Mouse (Mus musculus) ZHBTc4 (cell line): ENCODE data around the gene Fat1.
A peak's percentile ranks its signal among the peaks of the same experiment; 100 is the strongest.

Source experiments
- DNase-seq: peaks from one replicate; pipeline ENCODE4 v3.0.0-alpha.2; 2011; ENCODE audit warnings: low read depth, low spot score

The Fat1 gene

DNA sequence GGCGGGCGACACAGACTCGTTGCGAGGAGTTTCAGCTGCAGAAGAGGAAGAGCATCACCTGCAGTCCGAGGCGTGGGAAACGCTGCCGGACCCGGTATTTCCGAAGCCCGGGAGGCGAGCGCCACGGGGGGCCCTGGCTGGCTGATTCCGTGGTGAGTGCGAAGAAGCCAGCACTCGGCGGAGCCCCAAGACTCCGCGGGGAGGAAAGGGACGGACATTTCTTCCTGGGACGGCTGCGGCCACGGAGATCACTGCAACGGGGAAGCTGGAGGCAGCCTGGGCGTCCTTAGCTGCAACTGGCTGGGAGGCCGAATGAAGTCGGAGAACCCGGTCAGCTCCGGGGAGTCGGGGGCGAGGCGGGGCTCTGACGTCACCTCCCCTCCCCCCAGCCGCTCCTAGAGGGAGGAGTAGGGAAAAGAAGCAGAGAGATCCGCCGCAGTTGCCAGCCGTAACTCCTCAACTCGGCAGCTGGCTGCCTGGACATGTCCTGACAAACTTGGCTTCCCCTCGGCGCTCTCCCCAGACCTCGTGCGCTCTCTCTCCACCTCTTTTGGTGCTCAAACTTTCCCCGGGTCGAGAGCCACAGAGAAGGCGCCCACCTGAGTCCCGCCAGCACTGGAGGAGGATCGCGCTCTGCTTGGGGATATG, at the start of gene Fat1:
Fat1 (plus strand) TSS at position 598 of the 648 bp plus-strand sequence.
- peak; percentile 96 for DNase-seq

DNA sequence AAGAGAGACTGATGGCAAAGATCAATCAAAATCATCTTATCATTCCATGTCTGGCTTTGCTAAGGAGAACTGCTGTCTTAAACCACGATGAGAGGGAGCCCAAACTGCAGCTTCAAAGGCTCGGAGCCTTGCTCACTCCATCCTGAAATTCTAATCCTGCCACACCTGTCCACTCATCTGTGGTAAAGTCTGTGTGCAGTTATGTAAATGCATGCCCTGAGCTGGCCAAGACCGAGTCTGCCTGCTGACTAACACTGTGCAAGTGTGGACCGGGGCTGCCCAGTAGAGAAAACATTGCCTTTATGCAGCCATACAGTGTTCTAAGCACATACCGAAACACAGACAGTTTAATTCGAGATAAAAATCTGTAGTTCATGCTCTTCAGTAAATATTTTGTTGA, 40.6 kb upstream of the Fat1 start:
- no peak for DNase-seq

DNA sequence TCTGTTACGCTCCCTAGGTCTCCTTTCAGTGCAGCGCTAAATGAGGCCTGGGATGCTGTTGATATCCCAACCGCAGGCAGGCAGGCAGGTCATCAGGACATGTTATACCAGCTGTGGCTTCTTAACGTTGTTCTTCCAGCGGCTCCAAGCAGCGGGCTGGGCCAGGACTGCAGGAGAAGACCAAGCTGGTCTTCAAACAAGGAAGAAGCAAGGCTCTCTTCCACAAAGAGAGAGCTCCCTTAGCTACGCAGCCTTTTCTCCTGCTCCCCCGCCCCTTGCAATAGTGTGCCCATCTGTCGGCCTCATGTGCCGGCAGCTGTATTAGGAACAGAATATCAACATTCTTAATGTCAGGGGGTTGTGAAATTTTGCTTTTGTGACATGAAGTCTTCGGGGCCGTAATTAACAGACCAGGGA, 35.7 kb upstream of the Fat1 start:
- no peak for DNase-seq

DNA sequence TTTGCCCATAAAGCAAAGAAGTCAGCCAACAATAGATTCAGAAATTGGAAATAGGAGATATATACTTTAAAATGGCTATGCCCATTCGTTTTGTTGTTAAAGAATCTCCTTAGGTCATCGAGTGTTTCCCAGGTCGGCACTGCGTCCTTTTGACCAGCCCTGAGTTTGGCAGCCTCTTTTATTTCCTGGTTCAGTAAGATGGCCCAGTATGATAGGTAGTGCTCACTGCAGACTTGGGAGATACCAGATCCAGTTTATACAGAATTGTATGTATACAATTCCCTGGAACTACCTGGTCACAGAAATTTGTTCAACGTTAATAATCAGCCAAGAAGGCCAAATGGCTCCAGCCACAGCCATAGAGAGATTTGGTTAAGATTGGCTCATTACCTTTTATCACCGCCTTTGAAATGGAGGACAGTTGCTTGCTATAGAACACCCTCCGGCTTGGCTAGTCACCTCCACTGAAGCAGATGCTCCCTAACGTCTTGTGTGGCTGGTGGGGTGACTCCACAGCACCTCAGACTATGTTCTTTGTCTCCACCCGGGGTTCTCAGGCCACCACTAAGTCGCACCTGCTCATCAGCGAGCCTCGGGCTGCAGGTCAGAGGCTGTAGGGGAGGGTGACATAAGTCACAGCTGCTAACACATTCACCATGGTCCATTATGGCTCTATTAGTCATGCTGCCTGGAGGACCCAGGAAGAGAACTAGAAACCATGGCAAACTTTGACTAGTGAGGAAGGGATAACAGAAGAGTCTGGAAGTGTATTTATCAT, 23.9 kb upstream of the Fat1 start:
- DNase-seq: no peak

DNA sequence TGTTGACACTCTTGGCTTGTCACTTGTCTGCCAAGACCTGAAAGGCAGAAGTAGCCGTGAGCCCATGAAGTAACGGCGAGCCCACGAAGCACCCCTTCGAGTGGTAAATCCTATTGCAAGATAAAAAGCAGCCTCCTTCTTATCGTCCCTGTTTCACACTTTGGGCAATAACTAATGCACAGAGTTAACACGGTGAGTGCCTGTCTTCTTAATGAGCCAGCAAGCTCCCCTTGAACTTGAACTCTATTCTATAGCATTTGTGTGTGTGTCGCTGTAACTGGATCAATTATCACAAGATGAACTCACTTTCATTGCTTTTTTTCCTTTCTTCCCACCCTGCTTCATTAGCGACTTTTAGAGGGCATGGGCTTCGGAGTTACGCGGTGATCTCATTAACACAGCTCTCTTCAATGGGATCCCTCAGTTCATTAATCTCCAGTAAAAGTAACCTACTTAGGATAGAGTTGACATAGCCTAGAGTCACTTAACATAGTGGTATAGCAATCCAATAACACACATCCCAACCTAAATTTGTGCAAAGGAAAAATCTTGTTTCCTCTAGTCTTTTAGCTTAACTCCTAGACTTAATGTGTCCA, 15.7 kb upstream of the Fat1 start:
- no peak for DNase-seq

DNA sequence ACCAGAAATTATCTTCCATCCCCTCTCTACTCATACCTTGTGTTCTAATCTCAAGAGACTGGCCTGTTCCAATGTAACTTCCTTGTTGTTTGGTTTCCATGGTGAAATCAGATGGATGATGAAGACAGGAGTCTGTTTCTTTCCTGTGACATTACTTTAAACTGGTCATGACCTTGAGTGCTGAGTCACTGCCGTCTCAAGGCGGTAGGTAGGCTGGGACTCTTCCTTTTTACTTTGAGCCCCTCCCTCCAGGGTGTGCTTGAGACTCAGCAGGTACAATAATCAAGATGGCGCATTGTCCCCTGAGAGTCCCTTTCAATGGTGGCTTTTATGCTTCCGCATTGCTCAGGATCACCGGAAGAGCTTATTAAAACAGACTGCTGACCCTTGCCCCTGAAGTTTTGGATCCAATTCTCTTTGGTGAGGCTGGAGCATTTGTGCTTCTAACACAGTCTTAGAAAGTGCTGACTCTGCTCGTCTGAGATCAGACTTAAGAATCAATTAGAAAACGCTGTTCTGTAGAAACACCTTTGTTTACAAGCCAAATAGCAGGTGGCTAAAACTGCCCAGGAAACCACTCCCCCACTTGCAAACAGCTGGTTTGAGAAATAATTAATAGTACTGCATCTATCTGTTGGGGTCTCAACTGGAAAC, 14.7 kb upstream of the Fat1 start:
- peak; percentile 69 for DNase-seq

DNA sequence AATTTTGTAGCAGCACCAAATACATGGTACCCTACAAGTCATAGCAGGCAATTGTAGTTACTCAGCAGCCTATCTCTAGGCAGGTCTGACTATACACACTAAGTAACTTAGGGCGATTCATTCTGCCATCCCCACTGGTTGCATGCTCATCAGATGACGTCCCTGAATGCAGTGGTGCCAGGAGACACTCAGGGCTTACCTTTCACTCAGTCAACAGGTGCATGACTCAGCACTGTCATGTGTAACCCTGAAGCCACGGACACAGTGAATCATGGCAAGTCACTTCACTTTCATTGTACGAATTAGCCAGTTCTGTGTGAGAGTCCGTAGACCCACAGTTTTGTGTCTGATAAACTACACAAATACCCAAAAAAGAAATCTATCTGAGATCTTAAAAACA, 10.3 kb upstream of the Fat1 start:
- no peak for DNase-seq

DNA sequence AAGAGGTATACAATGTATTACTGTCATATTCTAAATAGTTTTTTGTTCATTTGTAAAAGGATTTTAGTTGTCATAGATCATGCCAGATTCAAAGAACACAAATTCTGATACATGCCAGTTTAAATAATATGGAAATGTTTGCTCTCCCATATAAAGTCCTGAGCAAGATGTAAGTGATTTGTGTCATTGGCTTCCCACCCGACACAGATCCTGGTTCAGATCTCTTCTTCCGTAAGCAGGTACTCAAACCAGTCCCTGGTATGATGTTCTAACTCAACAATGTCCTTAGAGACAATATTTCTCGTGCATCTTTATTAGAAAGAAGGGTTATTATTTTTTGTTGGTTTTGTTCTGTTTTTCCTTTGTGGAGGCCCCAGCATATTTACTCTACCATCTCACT, 5.2 kb upstream of the Fat1 start:
- no peak for DNase-seq

DNA sequence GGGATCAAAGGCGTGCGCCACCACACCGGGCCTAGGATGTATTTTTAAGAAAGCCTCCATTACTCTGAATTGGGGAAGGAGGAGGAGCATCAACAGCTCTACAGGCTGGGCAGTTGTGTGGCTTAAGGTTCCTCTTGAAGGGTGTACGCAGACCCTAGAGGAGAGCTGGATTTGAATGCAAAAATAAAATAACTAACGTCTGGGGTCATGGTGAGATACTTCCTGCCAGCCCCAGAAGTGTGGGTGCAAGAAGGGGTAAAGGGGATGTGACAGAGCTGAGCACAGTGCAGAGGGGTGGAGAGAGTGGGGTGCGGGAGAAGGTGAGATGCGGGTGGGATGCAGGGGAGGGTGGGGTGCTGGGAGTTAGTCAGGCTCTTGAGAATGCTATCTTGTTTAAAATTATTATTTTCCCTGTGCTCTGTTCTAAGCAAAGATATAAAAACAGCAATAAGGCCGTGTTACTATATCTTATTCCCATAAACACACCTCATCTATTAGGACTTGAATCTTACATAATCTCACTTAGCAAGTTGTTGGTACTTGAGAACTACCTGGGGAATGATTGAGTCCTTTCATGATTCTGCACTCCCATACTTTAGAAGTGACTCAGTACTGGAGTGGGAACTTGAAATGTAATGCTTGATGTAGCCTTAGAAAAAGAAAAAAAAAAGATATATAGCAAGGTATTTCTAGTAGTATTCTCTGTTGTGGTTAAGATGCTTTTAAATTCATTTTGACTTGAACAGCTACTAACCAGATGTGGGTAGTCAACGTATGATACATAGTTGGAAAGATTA, 2.5 kb upstream of the Fat1 start:
- DNase-seq: no peak

DNA sequence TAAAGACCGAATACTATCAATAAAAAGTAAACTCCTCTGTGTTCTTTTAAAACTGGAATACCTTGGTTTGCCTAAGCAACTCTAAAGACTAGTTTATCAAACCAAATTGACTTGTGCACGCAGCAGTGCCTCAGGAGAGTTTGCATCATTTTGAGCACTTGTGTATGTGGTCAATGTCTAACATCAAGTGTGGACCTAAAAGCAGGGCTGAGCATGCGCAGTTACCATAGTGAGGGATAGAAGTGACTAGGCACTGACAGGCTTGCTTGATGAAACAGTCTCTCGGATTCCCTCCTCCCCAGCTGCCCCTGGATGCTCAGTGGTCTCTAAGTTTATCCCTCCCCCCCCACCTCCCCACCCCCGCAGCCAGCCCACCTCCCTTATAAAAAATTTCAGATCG, 1.8 kb upstream of the Fat1 start:
- no peak for DNase-seq

DNA sequence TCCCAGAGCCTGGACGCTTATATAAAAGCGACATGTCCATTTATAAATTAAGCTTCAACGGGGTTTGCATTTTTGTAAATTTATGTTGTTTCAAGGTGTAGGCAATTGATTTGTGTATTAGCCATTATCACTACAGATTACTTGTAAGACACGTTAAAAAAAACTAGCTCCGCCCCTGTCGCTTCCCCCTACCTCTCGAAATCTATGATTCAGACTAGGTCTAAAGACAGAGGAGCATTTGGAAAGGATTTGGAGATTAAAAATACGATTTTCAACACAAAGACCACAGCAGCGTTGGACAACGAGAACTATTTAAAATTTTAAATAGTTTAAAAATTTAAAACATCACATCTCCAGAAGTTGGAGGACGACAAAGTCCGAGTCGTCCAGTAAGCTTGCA, 831 bp upstream of the Fat1 start:
- DNase-seq: no peak

DNA sequence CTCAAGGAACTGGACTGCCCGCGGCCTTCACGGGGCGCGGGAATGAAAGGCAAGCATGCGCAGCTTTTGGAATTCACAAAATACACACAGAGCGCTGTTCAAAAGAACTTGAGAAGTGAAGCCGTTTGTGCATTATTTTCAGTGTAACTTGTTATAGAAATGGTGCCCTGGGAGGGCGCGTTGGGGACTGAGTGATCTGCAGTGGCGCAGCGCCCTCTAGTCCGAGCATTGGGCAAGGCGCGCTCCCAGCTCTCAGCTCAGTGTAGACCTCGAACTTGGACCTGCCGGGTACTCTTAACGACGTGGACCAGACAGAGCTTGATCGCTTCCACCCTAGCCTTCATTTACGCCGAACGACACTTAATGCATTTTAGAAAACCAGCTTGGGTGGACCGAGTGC, 494 bp downstream of the Fat1 start:
- DNase-seq: peak; percentile 91

DNA sequence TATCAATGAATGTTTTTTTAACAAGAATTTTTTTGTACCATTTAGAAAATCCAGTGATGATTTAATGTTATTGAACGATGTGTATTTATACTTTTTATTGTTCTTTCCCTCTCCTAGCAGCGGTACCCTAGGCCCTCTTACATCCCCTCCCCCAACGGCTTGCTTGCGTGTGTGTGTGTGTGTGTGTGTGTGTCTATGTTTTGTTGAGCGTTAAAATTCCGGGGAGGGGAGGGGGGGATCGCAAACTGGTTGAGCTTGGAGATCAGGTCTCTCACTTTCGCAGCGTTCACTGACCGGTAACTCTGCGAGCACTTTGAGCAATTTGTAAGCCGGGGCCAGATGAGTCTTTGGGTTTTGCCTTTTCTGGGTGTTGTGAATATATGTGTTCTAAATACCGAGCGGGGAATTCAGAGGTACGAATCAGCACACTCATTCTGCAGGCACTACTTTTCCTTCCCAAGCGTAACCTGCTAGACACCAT, 1.3 kb downstream of the Fat1 start:
- DNase-seq: no peak

DNA sequence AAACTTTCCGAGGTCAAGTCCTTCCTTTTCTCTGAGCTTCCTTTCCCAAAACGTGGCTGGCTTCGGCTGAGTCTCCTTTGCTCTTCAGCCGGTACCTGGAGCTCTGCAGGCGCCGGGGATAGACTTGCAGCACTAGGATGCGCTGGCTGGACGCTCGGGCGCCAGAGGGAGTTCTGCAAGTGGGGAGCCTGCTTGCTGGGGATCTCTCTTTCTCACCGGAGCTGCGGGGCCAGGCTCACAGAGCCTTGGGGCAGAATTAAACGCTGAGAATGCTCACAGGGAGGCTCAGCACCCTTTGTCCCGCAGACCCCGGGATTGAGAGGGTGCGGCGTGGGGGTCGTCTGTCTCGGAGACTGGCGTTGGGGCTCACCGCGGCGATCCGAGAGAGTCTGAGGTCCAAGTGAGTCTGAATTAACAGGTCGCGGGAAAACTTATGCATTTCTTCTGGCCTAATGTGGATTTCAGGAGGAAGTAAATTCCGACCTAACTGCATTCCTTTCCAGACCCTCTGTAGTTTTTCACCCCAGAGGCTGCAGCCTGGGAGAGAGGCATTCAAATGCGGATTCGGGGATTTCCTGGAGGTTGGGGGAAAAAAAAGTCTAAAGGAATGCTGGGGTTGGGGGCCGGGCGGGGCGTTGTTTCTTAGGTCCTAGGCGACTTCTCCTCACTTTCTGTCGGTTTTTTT, 2.0 kb downstream of the Fat1 start:
- peak; percentile 89 for DNase-seq

DNA sequence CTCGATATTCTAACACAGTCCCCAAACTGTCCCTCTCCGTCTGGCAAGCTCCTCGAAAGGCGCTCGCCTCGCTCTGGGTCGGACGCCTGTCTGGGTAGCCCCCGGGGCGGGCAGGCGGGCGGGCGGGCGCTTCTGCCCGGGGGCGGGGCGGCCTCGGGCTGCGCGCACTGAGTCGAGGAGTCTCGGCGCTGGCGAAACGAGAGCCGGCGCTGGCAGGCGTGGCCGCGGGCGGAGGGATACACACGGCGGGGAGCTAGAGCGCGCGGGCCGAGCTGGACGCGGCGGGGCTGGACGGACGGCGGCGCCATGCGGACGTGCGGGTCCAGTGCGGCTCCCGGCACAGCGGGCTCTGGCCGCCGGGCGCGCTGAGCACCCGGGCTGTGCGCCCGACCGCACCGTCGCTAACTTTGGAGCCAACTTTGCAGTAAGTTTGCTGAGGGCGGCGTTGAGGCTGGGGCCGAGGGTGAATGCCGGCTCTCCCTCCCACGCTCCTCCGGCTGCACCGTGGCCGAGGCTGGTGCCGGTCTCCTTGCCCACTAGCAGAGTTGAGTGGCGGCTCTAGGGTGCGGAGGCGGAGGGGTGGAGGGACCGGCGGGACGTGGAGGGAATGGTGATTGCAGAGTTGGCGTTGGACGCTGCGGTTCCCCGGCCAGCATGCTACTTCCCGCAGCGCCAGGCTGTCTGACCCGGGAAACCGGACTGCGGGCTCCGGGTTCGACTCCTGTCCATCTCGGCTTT, 2.8 kb downstream of the Fat1 start:
- DNase-seq: peak; percentile 95

DNA sequence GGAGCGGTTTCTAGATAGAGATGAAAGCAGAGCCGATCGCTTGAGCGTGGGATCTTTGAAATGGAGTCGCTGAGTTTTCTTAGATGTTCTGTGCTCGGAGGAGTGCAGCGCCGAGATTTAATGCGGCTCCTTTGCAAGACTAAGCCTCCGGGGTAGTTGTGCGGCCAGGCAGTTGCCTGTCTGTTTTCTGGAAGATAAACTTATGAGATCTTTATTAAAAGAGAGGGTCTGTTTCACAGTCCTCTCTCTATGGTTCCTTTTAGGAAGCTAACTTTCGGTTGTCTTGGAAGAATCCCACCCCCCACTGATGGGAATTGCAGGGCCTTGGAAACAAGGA, 3.4 kb downstream of the Fat1 start:
- no peak for DNase-seq

DNA sequence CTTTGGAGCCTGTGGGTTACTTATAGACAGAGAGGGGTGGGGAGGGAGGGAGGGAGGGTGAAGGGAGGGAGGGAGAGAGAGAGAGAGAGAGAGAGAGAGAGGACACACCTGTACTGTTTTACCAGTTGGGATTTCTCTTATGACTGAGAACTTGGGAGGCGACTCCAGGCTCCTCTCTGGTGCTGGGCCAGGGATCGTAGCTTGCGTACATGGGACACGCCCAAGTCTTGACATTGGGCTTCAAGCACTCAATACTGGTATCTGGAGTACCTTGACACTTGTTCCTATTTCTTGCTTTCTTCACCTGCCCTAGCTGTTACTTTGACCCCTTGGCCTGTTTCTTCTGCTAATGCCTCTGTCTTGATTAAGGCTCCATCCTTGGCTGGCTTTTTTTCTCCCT, 10.3 kb downstream of the Fat1 start:
- DNase-seq: no peak

DNA sequence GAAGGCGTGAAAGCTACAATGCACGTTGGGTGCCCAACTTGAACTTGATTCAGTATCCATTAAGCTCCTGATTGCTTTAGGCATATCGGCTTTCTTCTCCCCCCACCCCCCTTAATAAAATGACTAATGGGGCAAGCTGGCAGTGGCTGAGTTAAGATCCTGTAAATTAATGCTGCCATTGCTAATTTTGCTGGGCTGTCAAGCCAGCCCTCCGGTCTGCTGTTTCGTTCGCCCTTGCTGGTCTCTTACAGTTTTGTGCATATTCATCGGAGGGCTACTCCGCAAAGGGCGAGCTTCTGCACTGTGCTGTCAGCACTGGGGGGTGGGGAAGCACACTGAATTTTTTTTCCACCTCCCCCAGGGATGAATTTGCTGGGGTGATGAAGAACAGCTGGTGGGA, 13.3 kb downstream of the Fat1 start:
- no peak for DNase-seq

DNA sequence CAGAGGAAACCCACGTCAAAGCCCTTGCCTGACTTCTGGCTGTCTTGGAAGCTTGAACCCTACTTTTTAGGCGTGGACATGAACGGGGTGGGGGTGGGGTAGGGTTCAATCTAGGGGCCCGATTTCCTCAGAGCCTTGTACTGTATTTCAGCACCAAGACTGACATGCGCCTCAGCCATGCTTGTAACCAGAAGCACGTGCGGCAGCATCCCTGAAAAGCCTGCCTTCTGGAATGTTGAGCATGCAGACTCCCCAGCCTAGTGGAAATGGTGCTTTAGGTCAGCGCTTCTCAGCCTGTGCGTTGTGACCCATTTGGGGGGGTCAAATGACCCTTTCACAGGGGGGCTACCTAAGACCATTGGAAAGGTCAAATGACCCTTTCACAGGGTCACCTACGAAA, 25.2 kb downstream of the Fat1 start:
- DNase-seq: peak; percentile 58

DNA sequence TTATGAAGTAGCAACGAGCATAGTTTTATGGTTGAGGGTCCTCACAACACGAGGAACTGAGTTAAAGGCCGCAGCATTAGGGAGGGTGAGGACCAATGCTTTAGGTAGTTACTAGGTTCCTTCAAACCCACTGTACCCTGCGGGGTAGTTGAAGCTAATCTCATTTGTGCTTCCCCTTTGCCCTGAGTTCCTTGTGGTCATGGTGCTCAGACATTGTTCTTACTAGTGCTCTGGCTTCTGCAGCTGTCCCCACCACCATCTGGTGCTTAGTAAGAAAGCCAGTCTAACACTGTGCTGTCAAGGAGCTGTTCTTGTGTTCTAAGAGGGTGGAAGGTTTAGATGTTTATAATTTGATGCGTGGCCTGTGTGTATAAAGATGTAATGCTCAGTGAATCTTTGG, 25.7 kb downstream of the Fat1 start:
- no peak for DNase-seq
